In the genomic region with DNA sequence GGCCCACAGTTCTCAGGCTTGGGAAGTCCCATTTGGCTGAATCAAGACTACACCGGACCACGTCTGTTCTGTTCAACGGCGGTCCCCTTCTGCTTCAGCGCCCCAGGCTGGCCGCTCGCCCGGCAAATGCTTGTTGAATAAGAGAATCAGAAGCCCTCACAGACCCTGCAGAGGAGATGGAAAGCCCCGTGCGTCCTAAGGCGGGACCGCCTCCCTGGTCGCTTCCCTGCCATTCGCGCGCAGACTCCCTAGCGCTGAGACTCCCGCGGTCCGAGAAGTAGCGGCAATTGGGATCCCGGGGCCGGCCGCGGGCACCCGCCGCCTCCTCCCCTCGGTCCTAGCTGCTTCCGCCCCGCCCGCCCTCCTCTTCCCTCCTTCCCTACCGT, we compare ENCODE assay signal across 8 mouse cellular contexts. TPM values are rescaled to one million over a fixed set of nuclear protein-coding genes. Genes with fewer than 3 reads are reported as not detected.
DNase-seq lines count a peak whose midpoint lies in the region; ATAC-seq lines count a peak whose summit lies in the region.

A gene (plus strand): TSS at position 251 of the 386 bp plus-strand sequence.

- H3K9ac ChIP-seq in forebrain, embryonic 11.5 days (ENCODE audit: low read length) = peak within 1 kb of the TSS; percentile 98

- H3K9me3 ChIP-seq in forebrain, embryonic 11.5 days (ENCODE audit: control insufficient read depth, low read length) = no peaks in the 10 kb centered on the region

- peaks cover 2% of the 10 kb centered on the region; the same call in 1 of the 2 replicates for H3K36me3 ChIP-seq in forebrain, embryonic 11.5 days (ENCODE audit: control insufficient read depth, insufficient read depth, low read length)

- WGBS in forebrain, embryonic 11.5 days = under 1% methylated on average over 31 of the region's 32 CpGs

- peak within 1 kb of the TSS; percentile 85 for H3K4me3 ChIP-seq in forebrain, embryonic 11.5 days (ENCODE audit: low read depth, low read length)

- H3K4me1 ChIP-seq in forebrain, embryonic 11.5 days (replicated peaks; ENCODE audit: control insufficient read depth, insufficient read depth, low read length) = peaks cover 22% of the 10 kb centered on the region

- 0 out of 2 replicates have a peak, but pooled peaks have one; percentile 26 for ATAC-seq in cerebellum, adult (ENCODE audit: insufficient number of reproducible peaks, low FRiP score, low TSS enrichment)
- ATAC-seq in forebrain, embryonic 11.5 days (replicated peaks; ENCODE audit: low FRiP score) = peak; percentile 79

- no peaks in the 10 kb centered on the region for H3K27me3 ChIP-seq in forebrain, embryonic 11.5 days (ENCODE audit: control insufficient read depth, insufficient read depth, low read length)

- peak within 1 kb of the TSS; percentile 77 for H3K4me2 ChIP-seq in forebrain, embryonic 11.5 days (ENCODE audit: low read depth, low read length, severe bottlenecking)

- peak; percentile 64 for DNase-seq in ovary, postnatal 14 days (ENCODE audit: low spot score)
- DNase-seq in ovary, postnatal 10 days (ENCODE audit: low spot score) = no peak
- peak; percentile 92 for DNase-seq in forebrain, embryonic 11.5 days (ENCODE audit: low spot score)
- peak; percentile 81 for DNase-seq in heart, postnatal 4 days
- DNase-seq in layer of hippocampus, postnatal 14 days (ENCODE audit: low spot score in 2 of 2) = peak; percentile 80 to 83
- DNase-seq in lung, postnatal 10 days = peak; percentile 87
- peak; percentile 90 to 91 for DNase-seq in right cerebral cortex, postnatal 10 days (ENCODE audit: low spot score in 2 of 2)

- H3K27ac ChIP-seq in forebrain, embryonic 11.5 days (ENCODE audit: low read depth, low read length) = peak within 1 kb of the TSS; percentile 93

RNA-seq across cellular contexts. Expression of the gene that starts here (rescaled TPM):
- polyA plus RNA-seq in forebrain, embryonic 11.5 days (2014; fragmentation: Nextera tagmentation; extraction: Ambion mirVana) = 56.8 and 59.2 TPM in 2 replicates
- total RNA-seq in heart, postnatal 4 days (2021) = 1 to 10 TPM; 9.1 to 9.5 TPM
- 10 to 100 TPM; 73.6 to 78.1 TPM for total RNA-seq in layer of hippocampus, postnatal 14 days (2021)

Comparison
In these comparisons a context has a peak if more than half of its experiments do, and no peak if none do; other contexts are left out.
1. RNA of the gene that starts here (total RNA-seq): 73.6 to 78.1 TPM in layer of hippocampus, postnatal 14 days; 9.1 to 9.5 TPM in heart, postnatal 4 days; every median in the first group is over 4 times any median in the second.